Mouse (Mus musculus) heart, adult 2 months (tissue): ENCODE results near the gene Tent5c.

Experiments
- CTCF ChIP-seq: fragments of 200-600 bp; IDR thresholded peaks from 2 replicates; pipeline ENCODE4 v1.8.1; 2022; ENCODE audit warnings: antibody characterized with exemption, mild to moderate bottlenecking, moderate library complexity
- EP300 ChIP-seq: fragments of 200-500 bp; IDR thresholded peaks from 2 replicates; pipeline ENCODE4 v1.6.1; 2011; ENCODE audit warnings: low read depth, low read length, control low read depth; ENCODE audit not compliant: insufficient read depth
- POLR2A ChIP-seq: fragments of 200-500 bp; IDR thresholded peaks from 2 replicates; pipeline ENCODE4 v1.6.1; 2011; ENCODE audit warnings: mild to moderate bottlenecking, low read depth, low read length, control low read depth; ENCODE audit not compliant: insufficient read depth

DNA sequence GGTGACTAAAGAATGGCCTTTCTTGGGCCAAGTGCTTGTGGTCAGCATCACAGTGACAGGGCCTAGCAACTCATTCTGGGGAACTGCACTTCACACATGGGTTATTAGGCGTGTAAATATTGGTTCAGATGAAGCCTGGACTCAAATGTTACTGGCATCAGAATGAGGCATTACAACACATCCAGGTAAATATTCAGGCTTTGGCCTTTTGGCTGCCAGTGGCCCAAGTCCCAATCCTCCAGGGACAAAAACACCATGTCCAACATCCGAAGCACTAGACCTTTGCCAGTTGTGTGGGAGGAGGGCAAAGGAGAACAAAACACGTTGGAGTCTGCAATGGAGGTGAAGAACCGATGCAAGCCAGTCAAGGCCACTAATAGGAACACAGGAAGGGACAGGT is 22.6 kb downstream of the Tent5c start:
- TF ChIP-seq EP300 (no peak), POLR2A (no peak), CTCF (no peak)
